Mouse (Mus musculus) gastrocnemius, adult 8-10 months (tissue): ENCODE results near the gene Jazf1. TPM values are rescaled to one million over a fixed set of nuclear protein-coding genes. Genes with fewer than 3 reads are reported as not detected.

Source experiments
- DNase-seq, 2 experiments: peaks; one replicate each; pipeline ENCODE4 v3.0.0; 2022; ENCODE audit warnings: low spot score in 2 of 2
- total RNA-seq, 4 experiments: library from RNA; stranded (reverse); gene quantifications; 2 replicates each; pipeline ENCODE4 v1.2.4; 2022

Gene Jazf1
- total RNA-seq, 4 experiments from 2014 or later, result 0.17 to 0.68 (median 0.29) TPM

- no peak for DNase-seq
Observed at GRCm38 (mm10) chr6:52961660-52962490, 106.6 kb downstream of the Jazf1 start.

DNA sequence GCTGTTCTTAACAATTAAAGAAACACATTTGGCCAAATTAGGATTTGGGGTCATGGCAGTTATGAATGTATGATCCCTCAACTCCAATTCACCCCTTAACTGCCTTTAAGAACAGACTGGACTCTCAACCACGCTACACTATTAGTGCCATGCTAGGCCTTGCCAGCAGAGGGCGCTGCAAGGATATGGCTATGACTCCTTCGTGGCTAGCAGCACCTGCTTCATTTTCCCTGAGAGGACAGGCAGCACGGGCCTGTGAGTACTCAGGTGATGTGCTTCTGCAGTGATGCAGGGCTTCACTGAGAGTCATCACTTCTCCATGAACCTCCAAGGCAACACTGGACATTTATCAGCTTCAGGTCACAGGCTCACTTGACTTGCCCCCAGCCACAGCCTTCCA lies 110.7 kb downstream of the Jazf1 start:
- DNase-seq, result peak; percentile 24 to 42

DNA sequence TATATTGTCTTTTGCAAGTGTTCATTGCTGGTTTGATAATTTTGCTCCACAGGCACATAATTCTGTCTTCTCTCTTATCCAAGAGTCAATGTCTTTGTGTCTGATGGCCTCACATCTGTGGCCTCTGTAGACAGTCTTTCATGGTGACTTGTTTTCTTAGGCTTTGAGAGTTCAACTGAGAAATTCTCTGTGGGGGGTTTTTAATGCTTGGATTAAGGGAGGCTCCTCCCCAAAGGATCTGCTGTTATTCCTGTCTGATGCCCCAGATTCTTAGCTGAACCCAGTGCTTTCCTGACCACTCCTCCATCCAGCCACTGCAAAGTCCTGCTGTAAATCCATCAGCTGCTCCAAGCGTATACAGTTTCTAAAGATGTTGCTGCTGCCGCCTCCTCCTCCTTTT lies 112.3 kb downstream of the Jazf1 start:
- no peak for DNase-seq

GRCm38 (mm10) chr6:52955304-52955703 lies 113.1 kb downstream of the Jazf1 start:
- no peak for DNase-seq

DNA sequence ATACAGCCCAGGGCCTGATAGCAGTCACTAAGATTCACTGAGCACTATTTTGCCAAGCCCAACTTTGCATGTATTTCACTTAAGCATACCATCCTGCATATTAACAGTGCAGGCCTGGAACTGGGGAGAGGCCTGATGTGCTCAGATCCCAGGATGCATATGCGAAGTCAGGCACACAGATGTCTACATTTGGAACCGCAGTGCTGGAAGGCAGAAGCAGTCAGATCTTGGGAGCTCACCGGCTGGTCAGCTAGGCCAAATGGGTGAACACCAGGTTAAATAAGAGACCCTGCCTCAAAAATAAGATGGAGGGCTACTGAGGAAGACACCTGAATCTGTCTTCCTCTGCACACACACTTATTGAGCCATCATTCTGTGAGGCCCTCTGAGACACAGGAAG lies 113.6 kb downstream of the Jazf1 start:
- no peak for DNase-seq

DNA sequence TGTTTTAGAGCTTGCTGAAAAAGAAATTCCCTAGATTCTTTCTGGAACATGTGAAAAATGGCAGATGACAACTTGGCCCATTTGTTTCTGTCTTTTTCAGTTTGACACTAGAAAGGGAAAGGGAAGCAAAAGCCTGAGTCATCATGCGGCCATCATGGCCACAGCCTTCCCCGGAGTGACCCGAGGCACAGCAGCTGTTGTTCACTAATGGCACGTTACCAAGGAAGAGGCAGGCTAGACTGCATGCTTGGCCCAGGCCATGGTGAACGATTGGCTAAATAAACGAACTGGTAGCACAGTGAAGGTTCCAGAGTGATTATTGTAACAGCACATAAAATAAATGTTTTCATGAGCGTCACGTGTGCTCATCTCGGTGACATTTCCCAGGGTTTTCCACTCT lies 114.0 kb downstream of the Jazf1 start:
- peak in 1 of 2 experiments; percentile 17 for DNase-seq

- DNase-seq, result no peak
Observed at GRCm38 (mm10) chr6:52952526-52952900, 115.9 kb downstream of the Jazf1 start.

GRCm38 (mm10) chr6:52951871-52952525 lies 116.4 kb downstream of the Jazf1 start:
- DNase-seq, result no peak

- DNase-seq, result no peak
Observed at GRCm38 (mm10) chr6:52950371-52950770, 118.1 kb downstream of the Jazf1 start.

GRCm38 (mm10) chr6:52942534-52942933 lies 125.9 kb downstream of the Jazf1 start:
- DNase-seq, result no peak

DNA sequence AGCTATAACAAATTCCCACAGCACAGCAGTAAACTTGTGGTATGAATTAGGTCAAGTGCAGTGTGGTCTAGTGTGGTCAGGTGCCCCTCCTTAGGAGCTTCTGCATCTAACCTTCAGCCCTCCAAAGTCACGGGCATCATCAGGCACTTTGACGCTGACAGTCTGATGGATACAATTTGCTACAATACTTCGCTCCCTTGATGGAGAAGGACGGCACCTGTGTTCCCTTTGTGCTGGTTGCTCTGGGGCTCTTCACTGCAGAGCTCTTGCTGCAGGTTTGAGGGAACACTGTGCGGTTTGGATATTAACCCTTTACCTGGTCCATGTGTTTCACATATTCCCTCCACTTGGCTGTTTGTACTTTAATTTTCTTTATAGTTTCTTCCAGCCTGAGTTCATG lies 126.3 kb downstream of the Jazf1 start:
- no peak for DNase-seq

GRCm38 (mm10) chr6:52937916-52938315 lies 130.5 kb downstream of the Jazf1 start:
- no peak for DNase-seq

DNA sequence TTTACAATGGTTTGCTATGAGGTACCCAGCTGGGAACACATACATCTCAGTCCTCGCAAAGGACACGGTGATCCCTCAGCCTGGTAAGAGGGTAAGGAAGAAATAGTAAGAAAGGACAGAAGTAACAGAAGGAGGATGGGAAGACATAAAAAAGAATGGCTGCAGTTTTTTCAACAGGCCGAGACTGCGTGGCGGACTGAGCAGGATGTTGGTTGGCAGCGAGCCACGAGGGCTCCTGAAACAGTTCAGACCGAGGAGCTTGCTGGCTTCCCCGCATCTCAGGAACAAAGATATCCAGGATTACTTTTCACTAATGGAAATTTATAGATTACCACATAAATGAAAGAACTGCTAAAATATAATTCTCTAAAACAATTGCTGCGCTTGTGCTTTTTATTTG lies 131.4 kb downstream of the Jazf1 start:
- DNase-seq, result no peak

DNA sequence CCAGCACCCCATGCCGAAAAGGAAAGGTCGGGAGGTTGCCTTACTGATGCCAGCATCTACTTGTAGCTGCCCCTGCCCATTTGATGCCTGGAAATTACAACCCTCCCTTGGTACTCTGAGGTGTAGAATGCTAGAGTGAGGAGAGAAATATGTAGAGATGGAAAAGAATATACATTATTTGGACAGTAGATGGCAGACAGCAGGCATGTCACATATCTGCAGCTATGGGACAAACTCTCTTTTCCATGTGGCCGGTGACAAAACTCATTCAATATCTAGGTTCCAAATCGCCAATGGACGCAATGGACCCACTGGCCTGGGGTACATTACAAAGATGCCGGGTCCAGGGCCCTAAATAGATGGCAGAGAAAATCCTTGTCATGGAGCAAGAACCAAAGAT lies 134.4 kb downstream of the Jazf1 start:
- no peak for DNase-seq

GRCm38 (mm10) chr6:52932603-52933178 lies 135.7 kb downstream of the Jazf1 start:
- DNase-seq, result no peak

DNA sequence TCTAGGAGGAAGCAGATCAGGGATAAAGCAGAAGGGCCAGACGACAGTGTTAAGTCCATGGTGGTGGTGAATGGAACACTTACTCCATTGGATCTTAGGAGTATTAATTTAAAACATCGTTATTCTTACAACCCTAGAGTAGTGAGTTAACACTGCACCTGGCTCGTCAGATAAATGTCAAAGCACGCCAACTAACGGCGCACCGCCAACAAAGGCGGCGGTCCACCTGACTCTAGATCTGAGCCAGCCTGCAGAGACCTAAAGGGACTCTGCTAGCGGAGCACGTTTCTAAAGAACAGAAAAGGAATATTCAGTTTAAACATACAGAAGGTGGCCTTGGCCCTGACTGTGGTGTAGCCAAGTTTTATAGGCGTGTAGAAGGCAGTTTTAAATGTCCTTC lies 139.1 kb downstream of the Jazf1 start:
- no peak for DNase-seq

DNA sequence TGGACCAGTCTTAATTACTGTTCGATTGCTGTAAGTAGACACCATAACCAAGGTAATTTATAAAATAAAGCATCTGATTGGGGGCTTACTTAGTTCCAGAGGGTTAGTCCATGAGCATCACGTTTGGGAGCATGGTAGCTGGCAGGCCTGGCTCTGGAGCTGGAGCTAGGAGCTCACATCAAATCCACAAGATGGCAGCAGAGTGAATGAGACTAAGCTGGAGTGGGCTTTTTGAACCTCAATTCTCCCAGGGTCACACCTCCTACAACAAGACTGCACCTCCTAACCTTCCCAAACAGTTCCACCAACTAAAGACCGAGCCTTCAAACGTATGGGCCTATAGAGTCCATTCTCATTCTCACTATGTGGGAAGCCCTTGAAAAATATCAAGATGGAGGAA lies 141.5 kb downstream of the Jazf1 start:
- DNase-seq, result no peak

- DNase-seq, result no peak
Observed at GRCm38 (mm10) chr6:52925458-52926042, 142.9 kb downstream of the Jazf1 start.

DNA sequence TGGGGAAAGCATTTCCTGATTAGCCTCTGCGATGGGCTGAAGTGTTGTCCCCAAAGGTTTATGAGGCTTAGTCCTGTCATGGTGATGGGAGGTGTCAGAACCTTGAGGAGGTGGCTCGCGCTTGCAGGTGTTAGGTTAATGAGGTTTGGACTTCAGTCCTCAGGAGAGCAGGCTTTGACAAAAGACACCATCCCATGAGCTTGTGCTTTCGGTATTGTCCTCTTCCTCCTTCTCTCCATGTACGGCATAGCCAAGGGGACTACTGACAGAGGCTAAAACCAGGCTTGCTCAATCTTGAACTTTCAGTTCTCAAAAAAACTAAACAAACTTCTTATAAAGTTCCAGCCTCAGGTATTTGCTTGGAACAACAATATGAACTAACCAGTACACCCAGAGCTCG lies 147.2 kb downstream of the Jazf1 start:
- no peak for DNase-seq

- DNase-seq, result no peak
Observed at GRCm38 (mm10) chr6:52920719-52921118, 147.7 kb downstream of the Jazf1 start.

GRCm38 (mm10) chr6:52919442-52919841 lies 149.0 kb downstream of the Jazf1 start:
- no peak for DNase-seq

DNA sequence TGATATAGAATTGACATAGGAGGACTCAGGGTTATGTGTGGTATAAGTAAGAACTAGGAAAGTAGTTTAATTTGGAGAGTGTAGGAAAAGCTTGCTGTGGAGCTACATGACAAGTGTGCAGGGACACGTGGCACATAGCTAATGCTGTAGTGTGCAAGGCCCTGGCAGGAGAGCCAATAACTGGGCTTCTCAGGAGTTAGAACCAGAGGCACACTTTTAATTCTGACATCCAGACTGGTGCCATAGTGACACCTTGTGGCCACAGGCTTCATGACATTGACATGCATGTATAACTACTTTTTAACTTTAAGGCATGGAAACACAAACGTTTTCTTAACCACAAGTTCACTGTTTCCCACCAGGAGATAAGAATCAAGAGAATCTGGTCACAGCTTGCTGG lies 149.5 kb downstream of the Jazf1 start:
- DNase-seq, result peak; percentile 58 to 60
